Mouse (Mus musculus) intestine, embryonic 16.5 days (tissue): Measurements from ENCODE around the gene Kcnab3. TPM values are rescaled to one million over a fixed set of nuclear protein-coding genes. Genes with fewer than 3 reads are reported as not detected.

Source experiments
- ATAC-seq: fragments of 200-750 bp; cut with Nextera tagmentation; 2 replicates; pipeline ENCODE4 v1.8.0; 2017; ENCODE audit warnings: moderate TSS enrichment, moderate library complexity
- H3K27ac ChIP-seq: fragments of 300-500 bp; sonication (generic); 2 replicates; pipeline ENCODE4 v1.5.1; 2014; ENCODE audit warnings: mild to moderate bottlenecking, low read length
- H3K27me3 ChIP-seq: fragments of 300-500 bp; sonication (generic); replicated peaks from 2 replicates; pipeline ENCODE4 v1.6.1; 2014; ENCODE audit warnings: low read length, control low read depth, mixed read lengths; ENCODE audit not compliant: control insufficient read depth, insufficient read depth
- H3K36me3 ChIP-seq: fragments of 300-500 bp; sonication (generic); 2 replicates; pipeline ENCODE4 v1.6.1; 2014; ENCODE audit warnings: low read length, control low read depth; ENCODE audit not compliant: control insufficient read depth, insufficient read depth
- H3K4me1 ChIP-seq: fragments of 300-500 bp; sonication (generic); 2 replicates; pipeline ENCODE4 v1.6.1; 2014; ENCODE audit warnings: low read length, control low read depth, mixed read lengths; ENCODE audit not compliant: control insufficient read depth, insufficient read depth
- H3K4me2 ChIP-seq: fragments of 300-500 bp; sonication (generic); 2 replicates; pipeline ENCODE4 v1.6.1; 2014; ENCODE audit warnings: low read depth, low read length, control low read depth
- H3K4me3 ChIP-seq: fragments of 300-500 bp; sonication (generic); 2 replicates; pipeline ENCODE4 v1.5.1; 2014; ENCODE audit warnings: mild to moderate bottlenecking, low read length
- H3K9ac ChIP-seq: fragments of 300-500 bp; sonication (generic); 2 replicates; pipeline ENCODE4 v1.6.1; 2014; ENCODE audit warnings: low read depth, low read length
- H3K9me3 ChIP-seq: fragments of 300-500 bp; sonication (generic); 2 replicates; pipeline ENCODE4 v1.6.1; 2016; ENCODE audit warnings: low read length, control low read depth; ENCODE audit not compliant: control insufficient read depth
- WGBS: fragments of 180-500 bp; shearing (Covaris S2); extraction: QIAGEN DNeasy Blood & Tissue Kit; methylation state at CpG from one replicate; pipeline ENCODE4 v1.1.7; 2014; 5-methylcytosine and 5-hydroxymethylcytosine counted together
- polyA plus RNA-seq: library from polyadenylated mRNA; unstranded; fragments of >200 nt; fragmentation: Nextera tagmentation; extraction: Ambion mirVana; gene quantifications from 2 replicates; pipeline ENCODE4 v1.2.1, GENCODE M21; 2015

The Kcnab3 gene
- polyA plus RNA-seq, 1 experiment from 2014 or later, result 1.7 TPM

- 2% methylated on average over 22 of the region's 22 CpGs for WGBS
- Histone ChIP-seq H3K9me3 (no peaks in the 10 kb centered on the region), H3K4me2 (peak overlapping the region; percentile 95), H3K27me3 (no peaks in the 10 kb centered on the region), H3K9ac (peak overlapping the region; percentile 99), H3K4me3 (peak overlapping the region; percentile 81), H3K27ac (peak overlapping the region; percentile 99), H3K36me3 (peaks cover 6% of the 10 kb centered on the region; the same call in 1 of the 2 replicates), H3K4me1 (peaks cover 51% of the 10 kb centered on the region)
- no peak for ATAC-seq
Observed at GRCm38 (mm10) chr11:69367616-69368355, 41.7 kb downstream of the Kcnab3 start.

- Histone ChIP-seq H3K27ac (peak overlapping the region; percentile 99), H3K4me2 (peak overlapping the region; percentile 95), H3K4me3 (peak overlapping the region; percentile 81), H3K9ac (peak overlapping the region; percentile 99), H3K27me3 (no peaks in the 10 kb centered on the region), H3K36me3 (peaks cover 1% of the 10 kb centered on the region), H3K4me1 (peaks cover 57% of the 10 kb centered on the region), H3K9me3 (no peaks in the 10 kb centered on the region)
- WGBS, result under 1% methylated on average over 55 of the region's 106 CpGs
- ATAC-seq, result no peak
Observed at GRCm38 (mm10) chr11:69368356-69369214, 42.5 kb downstream of the Kcnab3 start.

GRCm38 (mm10) chr11:69369215-69369989, 43.3 kb downstream of the Kcnab3 start, which contains the start of gene Chd3:
Chd3 (minus strand) TSS chr11:69369406.
- under 1% methylated on average over 20 of the region's 34 CpGs for WGBS
- H3K9me3 ChIP-seq, result no peaks in the 10 kb centered on the region
- no peaks in the 10 kb centered on the region; the same call in 1 of the 2 replicates for H3K36me3 ChIP-seq
- peaks cover 49% of the 10 kb centered on the region for H3K4me1 ChIP-seq
- peak within 1 kb of the TSS; percentile 81 for H3K4me3 ChIP-seq
- peak within 1 kb of the TSS; percentile 99 for H3K27ac ChIP-seq
- peak within 1 kb of the TSS; percentile 99 for H3K9ac ChIP-seq
- no peak for ATAC-seq
- no peaks in the 10 kb centered on the region for H3K27me3 ChIP-seq
- H3K4me2 ChIP-seq, result peak within 1 kb of the TSS; percentile 95

GRCm38 (mm10) chr11:69369990-69370816, 44.1 kb downstream of the Kcnab3 start:
- H3K4me1 ChIP-seq, result peaks cover 41% of the 10 kb centered on the region
- H3K4me2 ChIP-seq, result peak overlapping the region; percentile 95; the same call in 1 of the 2 replicates
- WGBS, result 22% methylated on average over 2 of the region's 2 CpGs
- H3K27ac ChIP-seq, result peak overlapping the region; percentile 99
- peak overlapping the region; percentile 99 for H3K9ac ChIP-seq
- peak overlapping the region; percentile 81 for H3K4me3 ChIP-seq
- H3K27me3 ChIP-seq, result no peaks in the 10 kb centered on the region
- H3K36me3 ChIP-seq, result no peaks in the 10 kb centered on the region; the same call in 1 of the 2 replicates
- no peaks in the 10 kb centered on the region for H3K9me3 ChIP-seq
- no peak for ATAC-seq

GRCm38 (mm10) chr11:69370817-69371215, 44.8 kb downstream of the Kcnab3 start:
- WGBS, result 27% methylated on average over 9 of the region's 9 CpGs
- Histone ChIP-seq H3K27ac (peak overlapping the region; percentile 80), H3K4me2 (peak overlapping the region; percentile 33), H3K4me1 (peaks cover 35% of the 10 kb centered on the region), H3K4me3 (no peak overlapping the region), H3K9ac (0 out of 2 replicates have a peak overlapping the region, but pooled peaks have one; percentile 5), H3K9me3 (no peaks in the 10 kb centered on the region), H3K36me3 (no peaks in the 10 kb centered on the region; the same call in 1 of the 2 replicates), H3K27me3 (no peaks in the 10 kb centered on the region)
- no peak for ATAC-seq

GRCm38 (mm10) chr11:69371601-69372000, 45.5 kb downstream of the Kcnab3 start:
- H3K4me2 ChIP-seq, result no peak overlapping the region; the same call in 1 of the 2 replicates
- no peaks in the 10 kb centered on the region for H3K9me3 ChIP-seq
- peak overlapping the region; percentile 80 for H3K27ac ChIP-seq
- 52% methylated on average over 12 of the region's 12 CpGs for WGBS
- no peak for ATAC-seq
- H3K4me1 ChIP-seq, result peaks cover 33% of the 10 kb centered on the region
- H3K4me3 ChIP-seq, result no peak overlapping the region
- H3K27me3 ChIP-seq, result no peaks in the 10 kb centered on the region
- H3K36me3 ChIP-seq, result no peaks in the 10 kb centered on the region; the same call in 1 of the 2 replicates
- H3K9ac ChIP-seq, result peak overlapping the region; percentile 5; the same call in 1 of the 2 replicates

GRCm38 (mm10) chr11:69372056-69372779, 46.2 kb downstream of the Kcnab3 start:
- peaks cover 33% of the 10 kb centered on the region for H3K4me1 ChIP-seq
- 0 out of 2 replicates have a peak overlapping the region, but pooled peaks have one; percentile 5 for H3K9ac ChIP-seq
- H3K36me3 ChIP-seq, result no peaks in the 10 kb centered on the region; the same call in 1 of the 2 replicates
- no peak overlapping the region; the same call in 1 of the 2 replicates for H3K4me2 ChIP-seq
- no peaks in the 10 kb centered on the region for H3K27me3 ChIP-seq
- no peak for ATAC-seq
- H3K9me3 ChIP-seq, result no peaks in the 10 kb centered on the region
- WGBS, result 36% methylated on average over 12 of the region's 12 CpGs
- no peak overlapping the region for H3K4me3 ChIP-seq
- H3K27ac ChIP-seq, result peak overlapping the region; percentile 55

GRCm38 (mm10) chr11:69372780-69373170, 46.7 kb downstream of the Kcnab3 start:
- H3K4me1 ChIP-seq, result peaks cover 35% of the 10 kb centered on the region
- no peak overlapping the region for H3K4me3 ChIP-seq
- H3K9ac ChIP-seq, result no peak overlapping the region
- no peak for ATAC-seq
- no peaks in the 10 kb centered on the region; the same call in 1 of the 2 replicates for H3K36me3 ChIP-seq
- H3K27me3 ChIP-seq, result no peaks in the 10 kb centered on the region
- no peaks in the 10 kb centered on the region for H3K9me3 ChIP-seq
- WGBS, result 59% methylated on average over 3 of the region's 3 CpGs
- no peak overlapping the region for H3K4me2 ChIP-seq
- H3K27ac ChIP-seq, result peak overlapping the region; percentile 55; the same call in 1 of the 2 replicates
